Mouse (Mus musculus): ENCODE data around the gene B3gnt8. TPM values are rescaled to one million over a fixed set of nuclear protein-coding genes. Genes with fewer than 3 reads are reported as not detected.

The B3gnt8 gene
- polyA plus RNA-seq, 1 experiment from 2014 or later, result 0.19 TPM

Other genes with a start within 250 kb of the B3gnt8 start
- 3.5 and 6.5 TPM in 2 replicates for gene Lipe, start 227.9 kb upstream of the B3gnt8 start, polyA plus RNA-seq (2014; fragmentation: Nextera tagmentation; extraction: Ambion mirVana)
- gene Cxcl17, start 213.8 kb upstream of the B3gnt8 start, polyA plus RNA-seq (2014; fragmentation: Nextera tagmentation; extraction: Ambion mirVana), result 0.49 and 0.66 TPM in 2 replicates
- 1.1 and 1.2 TPM in 2 replicates for gene Ceacam1, start 149.1 kb upstream of the B3gnt8 start, polyA plus RNA-seq (2014; fragmentation: Nextera tagmentation; extraction: Ambion mirVana)
- gene Ceacam2, start 86.8 kb upstream of the B3gnt8 start, polyA plus RNA-seq (2014; fragmentation: Nextera tagmentation; extraction: Ambion mirVana), result 0.24 and 0.36 TPM in 2 replicates
- not detected in 2 replicates for gene Erich4, start 10.8 kb upstream of the B3gnt8 start, polyA plus RNA-seq (2014; fragmentation: Nextera tagmentation; extraction: Ambion mirVana)
- gene Dmac2, start 7.2 kb upstream of the B3gnt8 start, polyA plus RNA-seq (2014; fragmentation: Nextera tagmentation; extraction: Ambion mirVana), result 44.5 and 48.7 TPM in 2 replicates
- gene Bckdha, start 32.3 kb downstream of the B3gnt8 start, polyA plus RNA-seq (2014; fragmentation: Nextera tagmentation; extraction: Ambion mirVana), result 37.6 and 39.2 TPM in 2 replicates
- 38.1 and 40.2 TPM in 2 replicates for gene Exosc5, start 32.5 kb downstream of the B3gnt8 start, polyA plus RNA-seq (2014; fragmentation: Nextera tagmentation; extraction: Ambion mirVana)
- 39.7 and 66.3 TPM in 2 replicates for gene Tmem91, start 48.5 kb downstream of the B3gnt8 start, polyA plus RNA-seq (2014; fragmentation: Nextera tagmentation; extraction: Ambion mirVana)
- gene B9d2, start 54.1 kb downstream of the B3gnt8 start, polyA plus RNA-seq (2014; fragmentation: Nextera tagmentation; extraction: Ambion mirVana), result 37.1 and 38.3 TPM in 2 replicates
- 0.42 and 1.1 TPM in 2 replicates for gene Tgfb1, start 60.3 kb downstream of the B3gnt8 start, polyA plus RNA-seq (2014; fragmentation: Nextera tagmentation; extraction: Ambion mirVana)
- gene Ccdc97, start 92.4 kb downstream of the B3gnt8 start, polyA plus RNA-seq (2014; fragmentation: Nextera tagmentation; extraction: Ambion mirVana), result 39.5 and 42.4 TPM in 2 replicates
- 52.9 and 53.0 TPM in 2 replicates for gene Hnrnpul1, start 128.1 kb downstream of the B3gnt8 start, polyA plus RNA-seq (2014; fragmentation: Nextera tagmentation; extraction: Ambion mirVana)
- gene Axl, start 162.1 kb downstream of the B3gnt8 start, polyA plus RNA-seq (2014; fragmentation: Nextera tagmentation; extraction: Ambion mirVana), result 13.5 and 26.7 TPM in 2 replicates
- gene Cyp2s1, start 190.3 kb downstream of the B3gnt8 start, polyA plus RNA-seq (2014; fragmentation: Nextera tagmentation; extraction: Ambion mirVana), result 1.7 and 2.3 TPM in 2 replicates

Measured in neural tube, embryonic 14.5 days (tissue).